Mouse (Mus musculus) neural tube, embryonic 10.5 days (tissue): ENCODE results near the gene Tmcc1.

Source experiments
- DNase-seq: peaks from one replicate; pipeline ENCODE4 v3.0.0-alpha.2; 2017; ENCODE audit warnings: low spot score; ENCODE audit errors: extremely low spot score

Gene Tmcc1

GRCm38 (mm10) chr6:116015902-116016301, 177.4 kb downstream of the Tmcc1 start:
- no peak for DNase-seq

- no peak for DNase-seq
These were observed 179.2 kb downstream of the Tmcc1 start for GRCm38 (mm10) chr6:116014111-116014510.

- no peak for DNase-seq
These were observed 179.6 kb downstream of the Tmcc1 start for GRCm38 (mm10) chr6:116013687-116014086.

GRCm38 (mm10) chr6:116010541-116010940, 182.7 kb downstream of the Tmcc1 start:
- DNase-seq = peak; percentile 88

- no peak for DNase-seq
These were observed 183.9 kb downstream of the Tmcc1 start for GRCm38 (mm10) chr6:116009426-116009825.

GRCm38 (mm10) chr6:116007561-116008173, 185.6 kb downstream of the Tmcc1 start:
- peak; percentile 84 for DNase-seq

GRCm38 (mm10) chr6:116006731-116007130, 186.6 kb downstream of the Tmcc1 start:
- peak; percentile 41 for DNase-seq

- DNase-seq = no peak
These were observed 187.4 kb downstream of the Tmcc1 start for GRCm38 (mm10) chr6:116005959-116006288.

GRCm38 (mm10) chr6:116005275-116005958, 187.9 kb downstream of the Tmcc1 start:
- DNase-seq = no peak

- DNase-seq = no peak
These were observed 188.6 kb downstream of the Tmcc1 start for GRCm38 (mm10) chr6:116004716-116005115.

- DNase-seq = peak; percentile 25
These were observed 189.2 kb downstream of the Tmcc1 start for GRCm38 (mm10) chr6:116004069-116004468.

GRCm38 (mm10) chr6:116003516-116003915, 189.8 kb downstream of the Tmcc1 start:
- DNase-seq = no peak

GRCm38 (mm10) chr6:116002311-116003104, 190.8 kb downstream of the Tmcc1 start:
- no peak for DNase-seq

GRCm38 (mm10) chr6:116000851-116001250, 192.4 kb downstream of the Tmcc1 start:
- DNase-seq = no peak

- DNase-seq = no peak
These were observed 194.1 kb downstream of the Tmcc1 start for GRCm38 (mm10) chr6:115999227-115999626.

GRCm38 (mm10) chr6:115998758-115999157, 194.5 kb downstream of the Tmcc1 start:
- no peak for DNase-seq

GRCm38 (mm10) chr6:115997726-115998311, 195.5 kb downstream of the Tmcc1 start:
- DNase-seq = no peak

- DNase-seq = no peak
These were observed 197.0 kb downstream of the Tmcc1 start for GRCm38 (mm10) chr6:115996171-115996851.

GRCm38 (mm10) chr6:115995531-115995941, 197.8 kb downstream of the Tmcc1 start:
- DNase-seq = no peak

- peak; percentile 94 for DNase-seq
These were observed 198.3 kb downstream of the Tmcc1 start, which contains the start of gene Plxnd1 for GRCm38 (mm10) chr6:115994877-115995520. Plxnd1 (minus strand) TSS chr6:115995005.
